Mouse (Mus musculus) cerebellum, postnatal 25 days (tissue): Measurements from ENCODE around the gene Ovol2.

ENCODE experiments used
- DNase-seq, 2 experiments: peaks; one replicate each; pipeline ENCODE4 v3.0.0; 2021; ENCODE audit warnings: mixed read lengths in 2 of 2

Gene Ovol2

GRCm38 (mm10) chr2:144265916-144266683 is 65.8 kb downstream of the Ovol2 start:
- no peak for DNase-seq

- DNase-seq: no peak
Observed at GRCm38 (mm10) chr2:144265120-144265488, 66.8 kb downstream of the Ovol2 start.

- DNase-seq: no peak
Observed at GRCm38 (mm10) chr2:144264398-144265119, 67.4 kb downstream of the Ovol2 start.

GRCm38 (mm10) chr2:144262837-144263236 is 69.1 kb downstream of the Ovol2 start:
- DNase-seq: no peak
